Mouse (Mus musculus): ENCODE results near the gene Negr1.
"Not testable (repeated sequence)": the region's sequence is repeated elsewhere in the genome, so short reads cannot be mapped to it uniquely, and the experiment has no call there.

Gene Negr1

DNA sequence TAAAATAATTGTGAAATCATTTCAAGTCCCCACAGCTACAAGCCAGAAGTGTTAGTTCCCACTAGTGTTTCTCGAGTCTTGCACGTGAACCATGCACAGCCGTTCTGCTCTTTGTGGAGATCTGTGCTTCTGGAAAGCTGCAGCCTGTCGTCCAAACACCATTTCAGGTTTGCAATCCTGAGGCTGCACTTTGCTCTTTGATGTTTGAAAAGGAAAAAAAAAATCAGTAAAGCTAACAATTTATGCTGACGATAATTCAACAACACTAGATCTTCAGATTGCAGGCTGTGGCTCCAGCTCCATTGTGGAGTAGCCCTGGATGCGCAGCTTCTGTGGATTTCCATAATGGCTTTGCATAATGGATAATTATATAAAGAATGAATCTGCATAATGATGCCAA, 463.0 kb downstream of the Negr1 start:
- no peak for DNase-seq

DNA sequence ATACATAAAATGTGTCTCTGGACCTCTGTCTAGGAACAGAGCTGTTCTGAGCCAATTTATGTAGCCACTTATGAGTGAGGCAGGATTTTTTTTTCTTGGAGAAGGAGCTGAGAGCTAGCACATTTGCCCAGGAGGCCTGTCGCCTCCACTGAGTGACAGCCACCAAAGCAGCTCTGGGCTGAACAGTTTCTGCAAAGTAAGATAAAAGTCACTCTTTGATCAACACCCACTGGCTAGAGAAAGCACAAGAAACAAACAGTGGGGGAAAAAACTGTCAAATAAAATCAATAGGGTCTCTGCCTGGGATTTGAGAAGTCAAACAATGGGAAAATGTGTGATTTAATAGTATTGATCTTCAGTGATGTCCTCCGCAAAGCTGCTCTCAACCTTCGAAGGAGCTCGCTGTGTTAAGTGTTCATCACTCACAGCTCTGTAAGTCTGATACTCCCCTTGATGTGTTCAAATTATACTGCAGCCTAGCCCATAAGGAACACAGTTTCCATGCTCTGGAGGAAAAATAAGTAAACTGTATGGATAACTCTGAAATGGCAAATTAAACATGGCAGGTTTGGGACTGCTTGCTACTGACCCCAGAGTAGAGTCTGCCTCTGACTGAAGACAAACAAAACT, 470.0 kb downstream of the Negr1 start:
- DNase-seq, result no peak

DNA sequence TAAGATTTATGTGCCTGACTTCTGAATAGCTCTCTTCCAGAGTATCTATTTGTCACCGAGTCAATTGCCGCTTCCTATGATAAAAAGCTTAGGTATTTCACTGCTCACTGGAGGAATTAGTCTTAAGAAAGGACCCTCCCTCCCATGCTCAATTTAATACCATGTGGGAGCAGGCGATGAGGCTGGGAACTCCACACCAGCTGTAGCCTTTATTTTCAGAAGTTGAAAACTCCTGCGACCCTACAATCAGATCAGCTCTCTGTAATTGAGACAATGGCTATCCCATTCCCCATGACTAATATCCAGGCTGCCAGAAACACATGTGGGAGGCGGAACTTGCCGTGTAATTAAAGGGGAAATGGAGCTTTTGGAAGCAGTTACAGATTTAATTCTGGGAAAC, 474.4 kb downstream of the Negr1 start:
- DNase-seq, result no peak

DNA sequence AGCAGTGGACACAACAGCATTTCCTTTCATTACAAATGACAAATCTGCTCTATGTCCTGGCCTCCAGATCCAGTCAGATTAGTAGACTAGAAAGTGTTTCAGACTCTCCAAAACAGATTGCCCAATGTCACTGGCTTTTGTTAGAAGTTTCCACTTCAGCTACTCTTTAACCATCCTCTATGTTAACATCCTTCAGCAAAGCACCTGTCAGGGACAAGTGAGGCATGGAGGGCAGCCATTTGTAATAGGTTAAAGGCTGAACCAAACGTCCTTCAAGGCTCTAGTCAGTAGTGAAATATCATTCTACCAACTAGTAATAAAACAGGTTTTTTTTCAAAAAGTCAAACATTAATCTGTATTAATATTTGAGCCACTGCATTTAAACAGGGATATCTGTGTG, 475.0 kb downstream of the Negr1 start:
- no peak for DNase-seq

DNA sequence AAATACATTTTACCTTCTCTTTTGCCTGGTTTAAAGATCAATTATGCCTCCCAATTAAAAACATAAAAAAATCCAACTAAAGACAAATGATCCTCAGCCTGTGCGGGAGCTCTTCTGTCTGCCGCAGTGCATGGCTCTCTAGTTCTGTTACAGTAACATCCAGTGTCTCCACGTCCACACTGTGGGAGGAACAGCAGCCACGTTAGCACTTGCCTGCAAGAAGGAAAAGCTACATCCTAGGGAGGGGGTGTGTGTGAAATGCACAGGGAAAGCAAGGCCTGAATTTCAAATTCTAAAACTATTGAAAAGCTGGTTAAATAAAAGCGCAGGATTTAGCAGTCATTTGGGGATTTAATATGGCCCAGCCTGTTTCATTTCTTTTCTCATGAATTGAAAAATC, 479.0 kb downstream of the Negr1 start:
- DNase-seq, result no peak

DNA sequence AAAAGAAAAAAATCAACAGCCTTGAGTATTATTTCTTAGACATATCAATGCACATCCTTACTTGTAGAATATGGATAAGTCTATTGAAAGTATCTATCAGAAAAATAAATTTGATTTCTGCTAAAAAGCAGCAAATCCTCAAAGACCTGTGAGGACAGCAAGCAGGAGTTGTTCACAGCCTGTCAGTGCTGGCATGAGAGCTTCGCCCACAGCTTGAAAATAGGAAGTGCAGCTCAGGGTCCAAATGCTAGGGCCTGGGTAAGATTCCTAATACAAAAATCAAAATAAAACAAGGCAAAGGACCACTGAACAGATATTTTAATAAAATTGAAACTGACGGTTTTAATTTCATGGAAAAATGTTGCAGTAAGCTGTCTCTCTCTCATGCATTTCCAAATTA, 483.0 kb downstream of the Negr1 start:
- DNase-seq, result no peak

DNA sequence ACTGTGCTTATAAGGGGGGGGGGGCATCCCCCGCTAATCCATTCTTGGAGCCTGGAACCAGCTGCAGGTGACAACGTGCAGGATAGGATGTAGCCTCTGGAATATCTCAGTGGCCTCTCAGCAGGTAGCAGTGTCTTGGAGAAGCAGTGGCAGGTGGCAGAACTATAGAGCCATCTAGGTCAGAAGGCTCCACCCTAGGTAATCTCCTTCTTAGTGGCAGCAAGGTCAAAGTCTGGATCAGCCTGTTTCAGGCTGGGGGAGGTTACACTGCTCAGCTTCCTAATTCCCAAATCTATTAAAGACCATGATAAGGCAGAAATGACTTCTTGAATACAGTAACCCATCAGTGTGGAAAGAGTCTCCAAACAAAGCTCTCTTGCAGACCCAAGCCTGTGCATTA, 502.8 kb downstream of the Negr1 start:
- not testable (repeated sequence) for DNase-seq

DNA sequence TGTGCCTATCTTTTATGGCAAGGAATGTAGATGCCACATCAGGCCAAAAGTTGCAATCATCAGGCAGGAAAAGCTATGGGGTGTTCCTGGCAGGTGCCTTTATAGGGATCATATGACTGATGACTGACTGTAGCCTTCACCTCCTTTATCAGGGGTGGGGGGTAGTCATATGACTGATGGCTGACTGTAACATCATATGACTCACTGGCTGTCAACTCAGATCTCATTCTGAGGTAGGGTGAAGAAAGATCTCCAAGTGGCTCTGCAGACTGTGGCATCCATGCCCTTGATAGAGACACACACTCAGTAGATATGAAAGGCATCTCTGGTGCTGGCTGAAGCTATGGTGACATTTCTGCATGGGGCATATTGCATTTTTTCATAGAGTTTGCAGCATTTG, 504.7 kb downstream of the Negr1 start:
- DNase-seq, result no peak

DNA sequence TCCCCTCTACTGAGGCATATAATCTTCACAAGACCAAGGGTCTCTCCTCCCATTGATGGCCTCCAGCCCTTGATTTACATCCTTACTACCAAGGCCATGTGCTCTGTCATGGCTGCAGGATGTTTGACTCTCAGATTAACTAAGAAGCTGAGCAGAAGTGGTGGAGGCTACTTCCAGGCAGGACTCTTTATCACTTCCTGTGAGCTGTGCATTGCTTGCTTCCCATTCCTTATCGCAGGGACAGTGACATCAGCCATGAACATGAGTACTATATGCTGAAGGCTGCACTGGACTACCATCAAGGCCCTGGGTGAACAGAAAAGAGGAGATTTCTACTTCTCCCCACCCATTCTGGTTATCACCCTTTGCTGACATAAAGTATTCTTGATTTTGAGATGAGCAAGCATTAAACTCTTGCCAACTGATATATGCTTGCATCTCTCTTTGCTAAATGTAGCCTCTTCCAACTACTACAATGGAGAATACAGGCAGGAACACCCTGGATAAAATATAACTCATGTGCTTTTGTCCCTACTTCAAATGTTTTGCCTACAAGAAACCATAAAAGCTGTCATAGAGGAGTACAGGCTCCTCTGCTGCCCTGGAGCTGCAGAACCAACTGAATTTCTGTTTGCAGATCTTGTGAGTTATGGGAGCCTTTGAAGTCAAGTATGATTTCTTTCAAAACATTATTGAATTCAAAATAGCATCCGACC, 517.8 kb downstream of the Negr1 start:
- no peak for DNase-seq

DNA sequence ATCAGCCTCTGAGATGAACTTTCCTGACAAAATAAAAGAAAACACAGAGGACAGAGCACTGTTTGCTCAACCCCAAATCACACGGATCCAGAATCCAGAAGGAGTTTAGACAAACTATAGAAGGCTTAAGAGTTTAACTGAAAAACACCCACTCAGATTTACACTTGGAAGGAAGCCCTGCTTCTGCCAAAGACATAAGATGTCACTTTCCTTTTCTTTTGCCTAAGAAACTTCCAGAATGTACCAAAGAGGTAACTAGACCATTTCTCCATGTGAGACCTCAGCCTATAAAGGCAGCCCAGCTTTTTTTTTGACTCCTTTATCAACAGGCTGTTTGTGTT, 518.3 kb downstream of the Negr1 start:
- no peak for DNase-seq

DNA sequence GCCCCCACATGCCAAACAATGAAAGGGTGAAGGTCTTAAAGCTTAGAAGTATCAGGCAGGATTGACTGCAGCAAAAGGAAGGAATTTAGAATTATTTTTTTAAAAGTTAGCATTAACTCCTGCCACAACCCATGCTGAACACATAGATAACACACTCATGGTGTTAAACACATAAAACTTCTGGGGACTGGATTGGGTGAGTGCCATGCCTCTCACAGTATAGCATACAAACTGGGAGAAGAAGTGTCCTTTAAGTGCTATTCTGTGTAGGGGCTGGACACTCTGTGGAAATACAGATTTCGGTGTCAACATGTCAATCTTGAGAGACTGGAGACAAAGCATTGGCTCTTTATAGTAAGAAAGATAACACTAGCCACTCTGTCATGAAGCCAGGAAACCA, 519.0 kb downstream of the Negr1 start:
- DNase-seq, result no peak

DNA sequence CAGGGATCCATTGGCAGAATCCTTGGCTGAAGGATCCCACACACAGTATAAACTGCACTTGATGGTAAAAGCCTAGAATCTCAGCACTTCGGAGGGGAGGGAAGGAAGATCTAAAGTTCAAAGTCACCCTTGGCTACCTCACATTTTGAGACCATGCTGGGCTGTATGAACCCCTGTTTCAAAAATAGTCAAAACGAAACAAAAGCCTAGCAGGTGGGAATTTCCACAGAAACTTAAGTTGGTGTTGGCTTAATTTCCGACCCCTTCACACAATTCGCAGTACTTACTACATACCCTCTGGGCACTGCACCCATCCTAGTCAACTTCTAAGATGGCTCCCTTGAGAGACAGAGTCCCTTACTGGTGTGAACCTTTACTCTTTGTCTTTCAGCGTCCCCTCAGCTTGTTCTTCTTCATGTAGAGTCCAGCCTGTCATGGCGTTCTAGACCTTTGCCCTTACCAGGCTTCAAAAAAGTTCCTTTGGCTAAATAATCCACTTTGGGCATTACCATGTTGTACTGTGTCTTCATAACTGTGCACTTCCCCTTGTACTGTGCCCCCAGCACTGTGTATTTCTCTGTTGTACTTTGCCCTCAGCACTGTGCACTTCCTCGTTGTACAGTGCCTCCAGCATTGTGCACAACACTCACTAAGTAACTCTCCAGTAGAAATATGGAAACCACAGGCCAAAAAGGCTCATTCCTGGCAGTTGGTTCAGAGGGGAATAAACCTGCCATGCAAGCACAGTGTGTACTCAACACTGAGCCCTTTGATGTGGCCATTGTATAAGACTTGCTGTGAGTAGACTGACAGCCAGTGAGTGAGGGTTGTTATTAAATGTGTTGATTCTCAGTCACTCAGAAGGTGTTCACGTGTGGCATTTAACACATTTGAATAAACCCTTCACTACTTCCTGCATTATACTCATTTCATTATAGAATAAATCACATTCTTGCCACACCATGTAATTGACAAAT, 521.5 kb downstream of the Negr1 start:
- no peak for DNase-seq

DNA sequence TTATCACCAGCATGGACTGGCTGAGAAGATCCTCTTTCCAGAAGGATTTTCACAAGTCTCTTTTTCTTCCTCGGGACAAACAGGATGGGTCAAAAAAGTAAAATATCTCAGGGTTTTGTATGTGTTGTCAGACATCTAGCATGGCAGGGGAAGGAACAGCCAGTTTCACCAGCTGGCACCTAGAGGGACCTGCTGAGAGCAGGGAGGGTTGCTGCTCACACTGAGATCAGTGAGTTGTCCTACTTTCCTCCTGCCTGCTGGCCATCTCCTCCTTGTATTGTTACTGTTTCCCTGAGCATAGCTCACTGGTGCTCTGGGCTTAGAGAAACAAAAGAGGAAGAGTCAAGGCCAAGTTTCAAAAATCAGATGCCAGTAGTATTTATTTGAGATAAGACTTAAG, 523.6 kb downstream of the Negr1 start:
- DNase-seq, result no peak

DNA sequence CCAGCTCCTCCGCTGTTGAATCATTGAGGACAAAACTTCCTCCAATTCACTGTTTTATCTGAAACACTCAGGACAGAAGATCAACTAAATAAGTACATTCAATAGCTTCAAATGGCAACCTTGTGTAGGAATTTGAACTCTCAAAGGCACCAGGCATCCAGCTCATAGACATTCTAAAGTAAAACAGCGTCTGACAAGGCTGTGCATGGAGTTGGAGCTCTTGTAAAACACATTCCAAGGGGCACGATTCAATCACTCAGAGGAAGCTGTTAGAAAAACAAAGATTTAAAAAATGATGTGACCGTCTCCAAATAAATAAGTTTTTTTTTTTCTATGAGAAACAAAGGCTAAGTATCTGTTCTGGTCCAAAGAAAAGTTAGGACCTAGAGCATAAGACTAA, 528.5 kb downstream of the Negr1 start:
- no peak for DNase-seq

DNA sequence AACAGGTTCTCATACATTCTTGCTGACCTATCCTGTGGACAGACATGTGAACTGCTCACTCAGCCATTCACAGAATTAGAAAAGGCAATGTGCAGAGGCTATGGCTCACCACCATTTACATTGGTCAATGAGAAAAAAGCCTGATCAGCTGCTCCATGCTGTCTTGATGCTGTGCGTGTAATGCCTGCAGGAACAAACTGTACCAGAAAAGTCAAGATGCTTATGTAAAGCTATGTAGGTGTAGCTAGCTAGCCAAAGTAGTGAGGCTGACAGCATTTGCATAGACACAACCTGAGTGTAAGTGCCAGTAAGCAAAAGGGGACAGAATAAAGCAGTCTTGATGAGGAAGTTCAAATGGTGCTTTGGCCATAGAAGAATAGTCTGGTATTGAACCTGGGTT, 534.7 kb downstream of the Negr1 start:
- DNase-seq, result no peak

DNA sequence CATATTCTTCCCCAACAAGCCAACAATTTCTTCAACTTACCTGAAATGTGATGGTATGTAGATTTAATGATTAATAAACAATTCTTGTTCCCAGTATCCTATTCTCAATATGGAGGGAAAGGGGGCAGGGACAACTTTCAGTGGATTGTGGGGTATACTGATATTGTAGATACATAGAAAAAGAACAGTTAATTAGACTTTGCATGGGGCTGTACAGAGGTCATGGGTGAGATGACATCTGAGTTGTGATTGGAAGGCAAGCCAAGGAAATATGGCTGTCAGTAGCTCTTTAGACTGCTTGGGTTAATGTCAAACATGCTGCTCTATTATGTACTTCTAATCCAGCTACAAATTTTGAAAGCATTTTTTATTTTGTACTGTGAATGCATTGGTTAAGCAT, 535.9 kb downstream of the Negr1 start:
- DNase-seq, result no peak

DNA sequence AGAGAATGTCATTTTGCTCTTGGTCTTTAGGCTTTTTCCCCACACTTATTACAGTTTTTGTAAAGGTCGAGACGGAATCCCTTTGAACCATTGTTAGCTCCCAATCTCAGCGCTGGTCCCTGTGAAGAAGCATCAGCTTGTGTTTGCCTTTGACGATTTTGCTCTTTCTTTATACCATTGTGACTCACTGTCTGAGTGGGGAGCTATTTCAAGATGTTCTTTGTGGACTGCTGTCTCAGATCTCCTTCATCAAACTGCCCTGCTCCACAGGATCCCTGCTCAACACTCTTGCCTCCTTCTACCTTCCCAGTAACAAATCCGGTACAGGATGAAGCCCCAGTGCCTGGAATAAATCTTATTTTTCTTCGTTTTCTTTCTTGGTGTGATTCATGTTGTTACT, 536.8 kb downstream of the Negr1 start:
- DNase-seq, result no peak

DNA sequence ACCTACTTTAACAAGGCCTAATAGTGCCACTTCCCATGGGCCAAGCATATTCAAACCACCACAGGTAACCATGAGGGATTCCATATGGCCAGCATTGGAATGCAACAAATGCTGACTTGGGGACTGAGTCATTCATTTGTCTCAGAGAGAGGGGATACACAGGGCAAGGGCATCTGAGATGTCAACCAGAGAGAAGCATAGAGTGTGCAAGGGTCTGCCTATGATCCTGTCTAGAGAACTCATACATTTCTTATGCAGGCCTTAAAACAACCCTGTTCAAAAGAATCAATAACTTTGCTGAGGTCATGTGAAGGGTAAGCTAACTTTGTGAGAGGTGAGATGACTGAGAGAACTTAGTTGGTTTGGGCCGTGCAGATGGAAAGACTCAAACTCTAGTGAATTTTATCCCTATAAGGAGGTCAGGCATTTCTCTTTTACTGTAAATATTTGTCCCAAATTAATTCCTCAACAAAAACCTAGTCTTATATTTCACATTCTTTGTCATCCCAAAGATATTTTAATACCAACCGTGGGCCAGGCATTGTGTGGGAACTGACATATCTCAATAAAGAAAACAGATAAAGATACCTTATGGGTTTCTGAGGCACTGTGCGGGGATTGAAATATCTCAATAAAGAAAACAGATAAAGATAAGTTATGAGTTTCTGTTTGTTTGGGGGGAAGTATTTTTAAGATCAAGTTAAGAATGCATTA, 543.4 kb downstream of the Negr1 start:
- DNase-seq, result no peak

DNA sequence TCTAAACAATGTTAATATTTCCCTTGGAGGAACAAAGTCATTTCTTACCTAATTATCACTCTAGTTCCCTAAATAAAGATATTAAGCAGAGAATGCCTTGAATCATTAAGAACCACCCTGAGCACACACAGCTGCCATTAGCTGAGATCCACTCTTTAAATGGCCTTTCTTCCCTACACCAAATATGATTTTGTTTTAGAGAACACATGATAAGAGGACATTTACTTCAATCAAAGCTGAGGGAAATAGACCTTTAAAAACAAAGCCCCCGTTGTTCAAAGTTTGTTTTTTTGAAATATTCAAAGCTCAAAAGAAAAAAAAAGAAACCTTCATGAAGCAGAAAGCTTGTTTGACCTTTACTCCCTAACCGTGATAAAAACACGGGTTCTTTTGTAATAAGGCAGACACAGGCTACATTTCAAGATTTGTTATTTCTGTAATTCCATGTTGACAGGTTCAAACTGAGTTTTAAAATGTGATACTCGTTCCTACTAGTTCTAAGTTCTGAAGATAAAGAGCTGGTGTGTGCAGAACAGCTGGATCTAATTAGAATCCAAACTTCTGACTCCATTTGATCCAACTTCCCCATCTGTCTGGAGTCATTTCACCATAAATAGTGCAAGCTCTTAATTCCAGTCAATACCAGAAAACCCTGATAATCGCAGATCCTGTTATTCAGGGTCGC, 544.1 kb downstream of the Negr1 start:
- no peak for DNase-seq

DNA sequence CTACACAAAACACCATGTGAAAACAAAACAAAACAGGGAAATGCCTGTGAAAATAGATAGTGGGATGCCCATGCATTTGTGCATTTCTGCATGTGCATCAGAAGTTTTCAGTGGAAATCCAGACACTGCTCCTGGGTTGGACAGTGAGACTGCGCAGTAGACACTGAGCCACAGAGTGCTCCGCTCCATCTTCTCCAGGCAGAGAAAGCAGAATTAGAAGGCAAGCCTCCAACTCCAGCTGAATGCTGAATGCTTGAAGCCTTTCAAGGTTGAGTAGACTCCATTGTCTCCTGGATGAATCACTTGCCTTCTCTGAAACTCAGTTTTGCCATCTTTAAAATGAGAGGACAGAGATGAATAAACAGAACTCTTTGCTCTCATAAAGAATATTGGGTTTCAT, 546.6 kb downstream of the Negr1 start:
- no peak for DNase-seq

DNA sequence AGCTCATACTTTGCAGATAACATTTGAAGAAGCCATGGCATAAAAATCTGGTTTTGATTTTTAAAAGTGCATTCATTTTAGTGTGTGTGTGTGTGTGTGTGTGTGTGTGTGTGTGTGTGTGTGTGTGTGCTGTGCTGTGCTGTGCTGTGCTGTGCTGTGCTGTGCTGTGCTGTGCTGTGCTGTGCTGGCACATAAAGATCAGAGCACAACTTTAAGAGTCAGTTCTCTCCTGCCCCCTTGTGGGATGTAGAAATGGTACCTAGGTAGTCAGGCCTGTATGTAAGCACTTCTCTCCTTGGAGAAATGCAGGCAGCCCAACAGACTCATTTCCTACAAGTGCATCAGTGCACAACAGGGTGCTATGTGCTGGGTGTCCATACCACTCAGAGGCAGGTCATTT, 547.7 kb downstream of the Negr1 start:
- no peak for DNase-seq

DNA sequence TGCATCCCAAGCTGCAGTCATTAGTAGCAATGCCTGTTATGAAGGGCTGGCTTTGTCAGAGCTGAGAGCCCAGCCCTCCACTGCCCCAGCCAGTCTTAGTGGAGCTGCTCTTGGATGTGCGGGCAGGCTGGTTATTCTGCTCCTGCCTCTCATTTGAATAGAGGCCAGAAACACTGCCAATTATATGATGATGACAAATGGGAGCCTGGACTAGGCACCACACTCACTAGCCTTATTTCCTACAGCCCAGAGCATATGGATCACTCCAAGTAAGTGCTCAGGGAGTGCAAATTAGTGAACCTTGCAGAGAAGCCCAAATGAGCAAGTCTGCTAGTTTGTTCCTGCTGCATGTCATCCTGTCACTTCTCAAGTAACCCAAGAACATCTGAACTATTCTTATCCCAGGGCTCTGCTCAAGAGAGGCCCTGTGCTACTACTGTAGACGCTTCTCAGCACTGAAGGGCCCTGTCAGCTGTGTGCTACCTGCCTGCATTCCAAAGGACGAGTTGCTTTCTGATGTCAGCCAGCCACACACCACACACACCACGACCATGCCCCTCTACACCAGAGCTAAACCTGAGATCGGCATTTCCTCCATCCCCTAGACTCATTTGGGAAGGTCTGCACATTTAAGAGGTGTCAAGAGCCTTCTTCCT, 553.6 kb downstream of the Negr1 start:
- no peak for DNase-seq

Measured in thymus, postnatal 25 days (tissue).